Mouse (Mus musculus) cerebellum, postnatal 36 days (tissue): ENCODE data around the gene Gadd45g.
A peak's percentile ranks its signal among the peaks of the same experiment; 100 is the strongest.

ENCODE experiments used
- DNase-seq, 2 experiments: peaks; one replicate each; pipeline ENCODE4 v3.0.0; 2021 to 2022; ENCODE audit warnings: mixed read lengths in 2 of 2

Gene Gadd45g

GRCm38 (mm10) chr13:51846301-51846867 lies at the start of gene Gadd45g:
TSS of gene Gadd45g (plus strand) at chr13:51846678.
- DNase-seq = peak; percentile 93 to 96

- no peak for DNase-seq
Measured at GRCm38 (mm10) chr13:51797899-51798746, 48.4 kb upstream of the Gadd45g start.

DNA sequence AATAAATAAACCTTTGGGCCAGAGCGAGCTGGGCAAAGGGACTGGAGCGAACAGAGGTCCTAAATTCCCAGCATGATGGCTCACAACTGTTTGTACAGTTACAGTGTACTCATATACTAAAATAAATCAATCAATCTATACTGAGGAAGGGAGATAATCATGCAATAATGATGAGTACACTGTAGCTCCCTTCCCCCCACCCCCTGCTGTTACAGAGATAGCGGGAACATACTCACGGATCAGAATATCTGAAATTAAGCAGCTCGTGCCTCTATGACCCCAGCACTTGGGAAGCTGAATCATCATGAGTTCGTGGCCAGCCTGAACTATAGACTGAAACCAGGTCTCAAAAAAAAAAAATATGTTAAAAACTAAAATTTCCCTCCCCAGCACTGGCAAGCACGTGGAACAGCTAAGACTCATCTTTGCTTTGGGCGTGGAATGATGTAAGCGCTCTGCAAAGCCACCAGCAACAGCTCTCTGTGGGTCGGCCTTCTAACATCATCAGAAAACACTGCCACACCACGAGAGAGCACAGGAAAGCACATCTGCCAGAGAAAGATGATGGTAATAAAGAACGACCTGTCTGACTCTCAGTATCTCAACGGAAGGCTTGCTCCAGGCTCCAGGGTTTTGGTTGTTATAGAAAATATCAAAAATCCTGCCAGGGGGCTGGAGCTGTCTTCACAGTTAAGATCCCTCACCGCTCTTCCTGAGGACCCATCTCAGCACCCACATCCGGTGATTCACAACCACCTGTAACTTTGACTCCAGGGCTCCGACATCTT lies 46.5 kb upstream of the Gadd45g start:
- no peak for DNase-seq

GRCm38 (mm10) chr13:51800921-51801320 lies 45.6 kb upstream of the Gadd45g start:
- no peak for DNase-seq

GRCm38 (mm10) chr13:51805634-51806033 lies 40.8 kb upstream of the Gadd45g start:
- DNase-seq = peak; percentile 64 to 86

DNA sequence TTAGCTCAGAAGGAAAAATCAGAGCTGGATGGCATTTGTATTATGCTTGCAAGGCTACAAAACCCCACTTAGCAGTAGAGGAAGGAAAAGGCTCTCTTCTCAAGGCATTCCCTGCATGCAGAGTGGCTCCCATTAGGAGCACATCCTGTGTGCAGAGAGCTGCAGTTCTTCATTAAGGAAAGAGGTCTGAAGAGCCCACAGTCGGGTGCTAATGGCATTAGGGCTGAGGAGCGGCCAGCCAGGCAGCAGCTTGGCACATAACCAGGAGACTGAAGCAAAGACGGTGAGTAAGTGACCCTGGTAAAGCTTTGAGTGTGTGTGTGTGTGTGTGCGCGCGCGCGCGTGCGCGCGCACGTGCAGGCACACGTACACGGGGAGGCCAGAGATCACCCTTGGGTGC lies 40.3 kb upstream of the Gadd45g start:
- DNase-seq = peak; percentile 57 to 62

DNA sequence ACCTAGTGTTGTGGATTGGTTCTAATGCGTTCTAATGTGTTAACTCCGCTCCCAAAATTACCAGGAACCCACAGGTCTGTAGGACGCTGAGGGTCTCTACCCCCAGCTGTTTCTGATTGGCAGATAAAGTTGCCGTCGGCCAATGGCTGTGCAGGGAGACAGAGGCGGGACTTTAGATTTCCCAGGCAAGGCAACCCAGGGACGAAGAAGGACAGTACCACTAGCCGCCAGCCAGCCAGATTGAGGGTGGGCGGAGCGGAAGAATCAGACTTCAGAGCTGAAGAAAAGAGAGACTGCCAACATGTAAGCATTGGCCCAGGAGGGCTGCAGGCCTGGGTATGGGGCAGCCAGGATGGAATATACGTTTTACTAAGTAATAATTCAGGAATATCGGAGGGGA lies 38.3 kb upstream of the Gadd45g start:
- DNase-seq = no peak

- no peak for DNase-seq
Measured at GRCm38 (mm10) chr13:51813621-51814615, 32.6 kb upstream of the Gadd45g start.

DNA sequence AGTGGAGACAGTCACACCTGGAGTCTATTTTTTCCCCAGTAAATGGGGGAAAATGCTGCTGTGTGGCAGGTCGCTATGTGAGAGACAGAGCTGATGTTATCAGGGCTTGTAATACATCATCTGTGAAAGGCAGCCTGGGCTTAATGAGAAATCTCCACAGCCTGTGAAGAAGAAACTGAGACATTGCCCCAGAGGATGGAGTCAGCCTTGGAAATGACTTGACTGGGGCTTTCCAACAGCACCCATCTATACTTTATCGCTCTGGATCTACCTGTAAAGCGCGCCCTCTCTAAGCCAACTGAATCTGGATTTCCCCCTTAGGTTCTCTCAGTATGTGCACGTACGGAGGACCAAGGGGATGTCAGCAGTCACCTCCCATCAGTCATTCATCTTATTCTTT lies 31.8 kb upstream of the Gadd45g start:
- DNase-seq = no peak

DNA sequence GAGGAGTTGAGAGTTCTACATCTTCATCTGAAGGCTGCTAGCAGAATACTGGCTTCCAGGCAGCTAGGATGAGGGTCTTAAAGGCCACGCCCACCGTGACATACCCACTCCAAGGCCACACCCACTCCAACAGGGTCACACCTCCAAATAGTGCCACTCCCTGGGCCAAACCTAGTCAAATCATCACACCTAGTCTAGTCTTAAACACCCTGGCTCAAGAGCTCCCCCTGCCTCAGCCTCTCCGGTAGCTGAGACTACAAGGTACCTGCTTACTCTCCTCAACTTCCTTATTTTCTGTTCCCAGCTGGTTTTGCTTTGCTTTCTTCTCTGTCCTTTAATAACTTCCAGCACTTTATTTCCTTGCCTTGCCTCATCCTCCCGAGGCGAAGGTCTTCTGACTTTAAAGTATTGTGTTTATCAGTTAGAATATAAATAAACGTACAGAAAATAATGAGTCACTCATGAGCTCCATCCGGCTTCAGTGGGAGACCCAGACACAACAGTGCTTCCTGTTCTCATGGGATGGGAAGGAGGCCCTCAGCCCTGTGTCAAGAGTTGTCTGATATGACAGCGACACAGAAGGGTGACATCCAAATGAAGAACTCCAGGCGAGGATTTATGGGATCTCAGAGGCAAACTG lies 30.5 kb upstream of the Gadd45g start:
- DNase-seq = no peak

DNA sequence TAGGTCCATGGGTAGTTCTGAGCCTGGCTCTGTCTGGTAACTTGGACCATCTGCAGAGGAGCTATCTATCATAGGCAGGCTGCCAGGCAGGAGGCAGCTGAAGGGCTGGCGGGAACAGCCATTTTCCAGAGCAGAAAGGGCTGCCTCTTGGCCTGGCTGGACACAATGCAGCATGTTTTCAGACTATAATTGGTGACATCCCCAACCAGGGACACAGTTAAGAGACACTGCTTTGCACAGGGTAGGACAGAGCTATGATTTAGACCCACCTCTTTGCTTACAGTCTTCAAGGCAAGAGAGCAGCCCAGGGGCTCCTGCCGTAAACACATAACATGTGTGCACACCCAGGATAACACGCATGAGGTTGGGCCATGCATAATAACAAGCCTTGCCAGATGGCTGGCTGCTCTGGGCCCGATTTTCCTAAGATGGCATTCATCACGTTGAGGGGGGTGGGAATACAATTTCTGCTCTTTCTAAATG lies 29.9 kb upstream of the Gadd45g start:
- DNase-seq = peak; percentile 59 to 61

GRCm38 (mm10) chr13:51818170-51818943 lies 28.1 kb upstream of the Gadd45g start:
- no peak for DNase-seq

- no peak for DNase-seq
Measured at GRCm38 (mm10) chr13:51818944-51819326, 27.5 kb upstream of the Gadd45g start.

- DNase-seq = no peak
Measured at GRCm38 (mm10) chr13:51819351-51819750, 27.1 kb upstream of the Gadd45g start.

DNA sequence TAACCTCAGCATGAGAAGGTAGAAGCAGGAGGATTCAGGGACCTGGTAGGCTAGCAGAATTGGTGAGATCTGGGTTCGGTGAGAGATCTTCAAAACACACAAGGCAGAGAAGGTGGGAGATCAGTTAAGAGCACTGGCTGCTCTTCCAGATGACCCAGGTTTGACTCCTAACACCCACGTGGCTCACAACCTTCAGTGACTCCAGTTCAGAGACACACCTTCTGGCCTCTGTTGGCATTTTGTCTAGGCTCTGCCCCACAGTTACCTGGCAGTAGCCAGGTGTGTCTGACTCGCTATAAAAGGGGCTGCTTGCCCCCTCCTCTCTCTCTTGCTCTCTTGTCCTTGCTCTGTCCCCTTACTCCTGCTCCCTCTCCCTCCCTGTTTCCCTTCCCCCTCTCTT lies 24.5 kb upstream of the Gadd45g start:
- no peak for DNase-seq

DNA sequence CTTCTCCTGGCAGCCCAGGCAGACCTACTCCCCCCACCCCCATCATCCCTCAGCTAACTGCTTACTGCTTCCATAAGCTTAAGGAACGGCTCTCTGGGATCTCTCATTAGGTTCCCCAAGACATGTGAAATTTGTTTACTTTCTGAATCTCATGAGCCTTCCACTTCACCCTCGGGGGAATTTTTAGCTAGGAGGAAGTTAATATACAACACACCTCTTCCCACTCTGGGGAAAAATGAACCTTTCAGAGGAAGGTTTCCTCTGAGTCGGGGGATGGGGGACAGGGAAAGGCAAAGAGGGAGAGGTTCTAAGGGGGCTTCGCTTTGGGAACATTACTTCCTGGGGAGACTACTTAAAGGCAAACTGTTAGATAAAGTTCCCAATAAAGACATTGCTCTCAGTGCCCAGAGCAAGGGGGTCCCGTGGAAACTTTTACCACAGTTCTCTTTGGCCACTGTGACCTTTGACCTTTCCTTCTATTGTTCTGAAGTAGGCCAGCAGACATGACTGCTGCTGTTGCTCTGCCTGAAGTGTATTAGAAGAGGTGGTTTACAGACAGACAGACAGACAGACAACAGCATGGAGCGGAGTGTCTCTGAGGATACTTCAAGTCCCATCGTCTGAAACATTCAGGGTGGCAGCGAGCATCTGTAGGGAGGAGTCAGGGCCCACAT lies 22.5 kb upstream of the Gadd45g start:
- DNase-seq = no peak

GRCm38 (mm10) chr13:51830744-51831450 lies 15.6 kb upstream of the Gadd45g start:
- DNase-seq = peak; percentile 55 to 71

- DNase-seq = no peak
Measured at GRCm38 (mm10) chr13:51832491-51832890, 14.0 kb upstream of the Gadd45g start.

DNA sequence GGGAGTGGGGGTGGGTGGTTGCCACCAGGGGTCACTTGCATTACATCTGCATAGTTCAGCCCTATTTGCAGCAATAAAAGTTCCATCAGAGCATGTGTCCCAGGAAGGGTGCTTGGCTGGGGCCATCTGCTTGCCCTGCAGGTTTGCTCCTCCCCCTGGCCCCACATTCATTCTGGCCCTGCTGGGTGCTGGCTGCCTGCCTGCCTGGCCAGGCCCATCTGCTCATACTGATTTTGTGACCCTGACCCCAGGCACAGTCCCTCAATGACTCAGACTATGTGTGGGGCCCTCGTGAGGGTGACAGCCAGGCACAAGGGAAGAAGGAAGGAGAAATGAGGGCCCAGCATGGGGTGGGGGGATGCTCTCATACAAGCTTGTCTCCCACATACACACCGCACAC lies 12.9 kb upstream of the Gadd45g start:
- peak; percentile 88 to 89 for DNase-seq

GRCm38 (mm10) chr13:51834024-51834423 lies 12.5 kb upstream of the Gadd45g start:
- DNase-seq = peak; percentile 51
